Mouse (Mus musculus) midbrain, postnatal 0 days (tissue): ENCODE measurements at regions not wholly inside any gene's neighbourhood (a gene's known extent, or its start where the extent isn't known, plus 50 kb on each side); places are given as distances from the start of the nearest gene placed in this dataset.
A peak's percentile ranks its signal among the peaks of the same experiment; 100 is the strongest.

Experiments used
- ATAC-seq: fragments of 200-750 bp; cut with Nextera tagmentation; 2 replicates; pipeline ENCODE4 v1.8.0; 2017; ENCODE audit warnings: moderate number of reproducible peaks, mild to moderate bottlenecking, moderate TSS enrichment, moderate library complexity; ENCODE audit not compliant: low FRiP score
- DNase-seq: peaks from one replicate; pipeline ENCODE4 v3.0.0-alpha.2; 2015; ENCODE audit warnings: low spot score
- H3K27ac ChIP-seq: fragments of 300-500 bp; sonication (generic); 2 replicates; pipeline ENCODE4 v1.5.1; 2014; ENCODE audit warnings: low read depth, mild to moderate bottlenecking, low read length, mixed read lengths
- H3K27me3 ChIP-seq: fragments of 300-500 bp; sonication (generic); 2 replicates; pipeline ENCODE4 v1.6.1; 2014; ENCODE audit warnings: low read length, control low read depth, mixed read lengths; ENCODE audit not compliant: insufficient read depth
- H3K36me3 ChIP-seq: fragments of 300-500 bp; sonication (generic); 2 replicates; pipeline ENCODE4 v1.6.1; 2014; ENCODE audit warnings: low read length, control low read depth, mixed read lengths; ENCODE audit not compliant: insufficient read depth
- H3K4me1 ChIP-seq: fragments of 300-500 bp; sonication (generic); 2 replicates; pipeline ENCODE4 v1.6.1; 2014; ENCODE audit warnings: mild to moderate bottlenecking, control low read depth, antibody characterized with exemption, low read length, mixed read lengths; ENCODE audit not compliant: insufficient read depth
- H3K4me2 ChIP-seq: fragments of 300-500 bp; sonication (generic); 2 replicates; pipeline ENCODE4 v1.6.1; 2014; ENCODE audit warnings: low read depth, mild to moderate bottlenecking, low read length, mixed read lengths; ENCODE audit not compliant: poor library complexity, severe bottlenecking
- H3K4me3 ChIP-seq: fragments of 300-500 bp; sonication (generic); 2 replicates; pipeline ENCODE4 v1.5.1; 2014; ENCODE audit warnings: low read depth, mild to moderate bottlenecking, low read length, moderate library complexity
- H3K9ac ChIP-seq: fragments of 300-500 bp; sonication (generic); replicated peaks from 2 replicates; pipeline ENCODE4 v1.6.1; 2014; ENCODE audit warnings: mild to moderate bottlenecking, low read length, moderate library complexity, mixed read lengths; ENCODE audit not compliant: poor library complexity, severe bottlenecking
- H3K9me3 ChIP-seq: fragments of 300-500 bp; sonication (generic); 2 replicates; pipeline ENCODE4 v1.6.1; 2016; ENCODE audit warnings: low read length, control low read depth
- CTCF ChIP-seq: IDR thresholded peaks from 2 replicates; pipeline ENCODE4 v1.5.1; 2016; ENCODE audit warnings: antibody characterized with exemption, mild to moderate bottlenecking
- WGBS: fragments of 180-500 bp; shearing (Covaris S2); extraction: QIAGEN DNeasy Blood & Tissue Kit; methylation state at CpG from one replicate; pipeline ENCODE4 v1.1.7; 2014; 5-methylcytosine and 5-hydroxymethylcytosine counted together

- Histone ChIP-seq H3K9me3 (no peaks in the 10 kb centered on the region), H3K27me3 (no peaks in the 10 kb centered on the region), H3K4me2 (no peak overlapping the region), H3K36me3 (no peaks in the 10 kb centered on the region), H3K4me3 (no peak overlapping the region), H3K9ac (no peak overlapping the region), H3K4me1 (no peaks in the 10 kb centered on the region), H3K27ac (no peak overlapping the region)
- WGBS = 70% methylated on average over 7 of the region's 7 CpGs
- no peak for DNase-seq
- no peak for ATAC-seq
- TF ChIP-seq CTCF = no peak
These were observed 688.7 kb downstream of the Cdh11 start for GRCm38 (mm10) chr8:102096726-102097125.

GRCm38 (mm10) chr8:102085927-102086326 is 699.5 kb downstream of the Cdh11 start:
- Histone ChIP-seq H3K4me3 (no peak overlapping the region), H3K27ac (no peak overlapping the region), H3K9me3 (no peaks in the 10 kb centered on the region), H3K4me1 (no peaks in the 10 kb centered on the region), H3K36me3 (no peaks in the 10 kb centered on the region), H3K27me3 (no peaks in the 10 kb centered on the region), H3K9ac (no peak overlapping the region), H3K4me2 (no peak overlapping the region)
- TF ChIP-seq CTCF = no peak
- DNase-seq (peak; percentile 91), ATAC-seq (peak; percentile 49; the same call in 1 of the 2 replicates)
- 49% methylated on average over 4 of the region's 4 CpGs for WGBS

GRCm38 (mm10) chr8:102075611-102076010 is 709.8 kb downstream of the Cdh11 start:
- Histone ChIP-seq H3K4me3 (no peak overlapping the region), H3K4me2 (no peak overlapping the region), H3K4me1 (no peaks in the 10 kb centered on the region), H3K9me3 (no peaks in the 10 kb centered on the region), H3K27me3 (no peaks in the 10 kb centered on the region), H3K9ac (no peak overlapping the region), H3K36me3 (no peaks in the 10 kb centered on the region), H3K27ac (no peak overlapping the region)
- WGBS = 80% methylated on average over 1 of the region's 1 CpGs
- no peak for DNase-seq
- ATAC-seq = no peak
- no peak for TF ChIP-seq CTCF

GRCm38 (mm10) chr8:102064137-102064536 is 721.3 kb downstream of the Cdh11 start:
- Histone ChIP-seq H3K36me3 (no peaks in the 10 kb centered on the region), H3K9ac (no peak overlapping the region), H3K27ac (no peak overlapping the region), H3K27me3 (no peaks in the 10 kb centered on the region), H3K9me3 (no peaks in the 10 kb centered on the region), H3K4me2 (no peak overlapping the region), H3K4me3 (no peak overlapping the region), H3K4me1 (no peaks in the 10 kb centered on the region)
- no peak for ATAC-seq
- DNase-seq = peak; percentile 14
- TF ChIP-seq CTCF = peak; percentile 31
- WGBS = 90% methylated on average over 2 of the region's 2 CpGs

GRCm38 (mm10) chr8:102053429-102053828 is 732.0 kb downstream of the Cdh11 start:
- Histone ChIP-seq H3K4me3 (no peak overlapping the region), H3K4me1 (no peaks in the 10 kb centered on the region), H3K27me3 (no peaks in the 10 kb centered on the region), H3K27ac (no peak overlapping the region), H3K36me3 (no peaks in the 10 kb centered on the region), H3K4me2 (no peak overlapping the region), H3K9me3 (no peaks in the 10 kb centered on the region), H3K9ac (no peak overlapping the region)
- no peak for TF ChIP-seq CTCF
- ATAC-seq = no peak
- DNase-seq = no peak
- 88% methylated on average over 3 of the region's 3 CpGs for WGBS

GRCm38 (mm10) chr8:102026956-102027927 is 758.2 kb downstream of the Cdh11 start:
- TF ChIP-seq CTCF = no peak
- Histone ChIP-seq H3K36me3 (no peaks in the 10 kb centered on the region), H3K4me1 (no peaks in the 10 kb centered on the region), H3K4me3 (no peak overlapping the region), H3K27ac (no peak overlapping the region), H3K4me2 (no peak overlapping the region), H3K9me3 (no peaks in the 10 kb centered on the region), H3K9ac (no peak overlapping the region), H3K27me3 (no peaks in the 10 kb centered on the region)
- ATAC-seq = no peak
- no peak for DNase-seq
- 88% methylated on average over 5 of the region's 5 CpGs for WGBS
